Mouse (Mus musculus) testis, postnatal 14 days (tissue): ENCODE measurements around the gene Sema3a.
"Not testable (repeated sequence)": the region's sequence is repeated elsewhere in the genome, so short reads cannot be mapped to it uniquely, and the experiment has no call there.

Source experiments
- DNase-seq: peaks from one replicate; pipeline ENCODE4 v3.0.0; 2021; ENCODE audit warnings: low spot score

Sema3a gene

GRCm38 (mm10) chr5:13549080-13549479 is 423.9 kb downstream of the Sema3a start:
- DNase-seq: no peak

GRCm38 (mm10) chr5:13550953-13551352 is 425.7 kb downstream of the Sema3a start:
- no peak for DNase-seq

- DNase-seq: no peak
Observed at GRCm38 (mm10) chr5:13557257-13557656, 432.0 kb downstream of the Sema3a start.

- no peak for DNase-seq
Observed at GRCm38 (mm10) chr5:13573867-13574266, 448.7 kb downstream of the Sema3a start.

GRCm38 (mm10) chr5:13579123-13579522 is 453.9 kb downstream of the Sema3a start:
- no peak for DNase-seq

GRCm38 (mm10) chr5:13585559-13586207 is 460.5 kb downstream of the Sema3a start:
- DNase-seq: no peak

- DNase-seq: no peak
Observed at GRCm38 (mm10) chr5:13594422-13594821, 469.2 kb downstream of the Sema3a start.

GRCm38 (mm10) chr5:13611631-13612030 is 486.4 kb downstream of the Sema3a start:
- DNase-seq: no peak

GRCm38 (mm10) chr5:13612088-13612487 is 486.9 kb downstream of the Sema3a start:
- DNase-seq: no peak

- DNase-seq: not testable (repeated sequence)
Observed at GRCm38 (mm10) chr5:13614575-13614974, 489.4 kb downstream of the Sema3a start.

GRCm38 (mm10) chr5:13615907-13616306 is 490.7 kb downstream of the Sema3a start:
- DNase-seq: no peak

GRCm38 (mm10) chr5:13622578-13622977 is 497.4 kb downstream of the Sema3a start:
- DNase-seq: no peak

- no peak for DNase-seq
Observed at GRCm38 (mm10) chr5:13624754-13625153, 499.5 kb downstream of the Sema3a start.

GRCm38 (mm10) chr5:13626093-13626492 is 500.9 kb downstream of the Sema3a start:
- DNase-seq: no peak

- DNase-seq: peak; percentile 54
Observed at GRCm38 (mm10) chr5:13628606-13629311, 503.5 kb downstream of the Sema3a start.

- no peak for DNase-seq
Observed at GRCm38 (mm10) chr5:13629916-13630315, 504.7 kb downstream of the Sema3a start.

GRCm38 (mm10) chr5:13630692-13631091 is 505.5 kb downstream of the Sema3a start:
- no peak for DNase-seq

GRCm38 (mm10) chr5:13636237-13636636 is 511.0 kb downstream of the Sema3a start:
- DNase-seq: no peak
